Comparison of ENCODE assay signal across 8 mouse cellular contexts in the genomic region with DNA sequence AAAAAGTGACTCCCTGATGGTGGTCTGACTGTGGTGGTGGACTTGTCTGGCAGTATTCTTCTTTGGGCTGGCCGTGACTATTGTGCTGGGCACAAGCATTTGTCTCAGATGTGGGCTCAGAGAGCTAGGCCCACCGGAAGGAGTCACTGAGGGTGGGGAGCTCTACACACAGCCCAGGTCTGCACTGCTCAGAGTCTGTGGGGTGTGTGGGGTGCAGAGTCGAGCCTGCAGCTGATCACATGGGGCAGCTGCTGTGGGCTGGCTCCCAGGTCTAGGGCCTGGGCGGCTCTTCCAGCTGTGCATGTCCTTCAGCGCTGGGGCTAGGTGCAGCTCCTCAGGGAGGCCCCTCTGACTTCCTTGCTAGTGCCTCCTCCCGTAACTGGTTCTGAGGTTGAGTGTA. TPM values are rescaled to one million over a fixed set of nuclear protein-coding genes. Genes with fewer than 3 reads are reported as not detected.
DNase-seq lines count a peak whose midpoint lies in the region; ATAC-seq and TF ChIP-seq lines count a peak whose summit lies in the region.

No protein-coding gene starts in this region.

- peak; percentile 29 for DNase-seq in kidney, adult 11 months
- DNase-seq in kidney, adult 18-20 months, result no peak
- DNase-seq in liver, postnatal 0 days, result peak; percentile 32
- DNase-seq in forebrain, postnatal 0 days, result no peak

- peak overlapping the region; percentile 88 for H3K4me3 ChIP-seq in embryonic facial prominence, embryonic 15.5 days (replicated peaks)
- peak overlapping the region; percentile 91 for H3K4me3 ChIP-seq in intestine, embryonic 16.5 days (ENCODE audit: low read length)
- peak overlapping the region; percentile 91 for H3K4me3 ChIP-seq in liver, postnatal 0 days (ENCODE audit: low read depth, low read length)
- H3K4me3 ChIP-seq in forebrain, postnatal 0 days (ENCODE audit: low read depth, low read length), result no peak overlapping the region

- ATAC-seq in embryonic facial prominence, embryonic 15.5 days (ENCODE audit: insufficient number of reproducible peaks, low FRiP score, low TSS enrichment, low read depth), result no peak; the same call in 1 of the 2 replicates
- ATAC-seq in intestine, embryonic 16.5 days, result peak; percentile 64
- peak; percentile 18 for ATAC-seq in liver, postnatal 0 days
- ATAC-seq in megakaryocyte progenitor cell, adult 5-6 weeks (replicated peaks; ENCODE audit: poor library complexity), result no peak
- ATAC-seq in inflammation-experienced regulatory T-cells, adult 6 months, result no peak
- ATAC-seq in forebrain, postnatal 0 days, result no peak

- no peaks in the 10 kb centered on the region for H3K27me3 ChIP-seq in embryonic facial prominence, embryonic 15.5 days
- H3K27me3 ChIP-seq in intestine, embryonic 16.5 days (replicated peaks; ENCODE audit: control insufficient read depth, insufficient read depth, low read length), result no peaks in the 10 kb centered on the region
- no peaks in the 10 kb centered on the region for H3K27me3 ChIP-seq in liver, postnatal 0 days (ENCODE audit: insufficient read depth, low read length)
- no peaks in the 10 kb centered on the region for H3K27me3 ChIP-seq in forebrain, postnatal 0 days (ENCODE audit: insufficient read depth, low read length)

- peak overlapping the region; percentile 76 for H3K4me2 ChIP-seq in embryonic facial prominence, embryonic 15.5 days (replicated peaks)
- H3K4me2 ChIP-seq in intestine, embryonic 16.5 days (ENCODE audit: low read depth, low read length), result peak overlapping the region; percentile 96
- peak overlapping the region; percentile 80 for H3K4me2 ChIP-seq in liver, postnatal 0 days (ENCODE audit: low read depth, low read length)
- no peak overlapping the region for H3K4me2 ChIP-seq in forebrain, postnatal 0 days (ENCODE audit: low read depth)

- 25% methylated on average over 6 of the region's 6 CpGs for WGBS in embryonic facial prominence, embryonic 15.5 days
- 36% methylated on average over 6 of the region's 6 CpGs for WGBS in intestine, embryonic 16.5 days
- 47% methylated on average over 6 of the region's 6 CpGs for WGBS in liver, postnatal 0 days (ENCODE audit: insufficient replicate concordance)
- WGBS in forebrain, postnatal 0 days, result 76% methylated on average over 6 of the region's 6 CpGs

- peak overlapping the region; percentile 94; the same call in 1 of the 2 replicates for H3K9ac ChIP-seq in embryonic facial prominence, embryonic 15.5 days
- peak overlapping the region; percentile 97 for H3K9ac ChIP-seq in intestine, embryonic 16.5 days (ENCODE audit: low read depth, low read length)
- peak overlapping the region; percentile 89 for H3K9ac ChIP-seq in liver, postnatal 0 days (replicated peaks)
- no peak overlapping the region for H3K9ac ChIP-seq in forebrain, postnatal 0 days

- H3K9me3 ChIP-seq in embryonic facial prominence, embryonic 15.5 days (replicated peaks), result no peaks in the 10 kb centered on the region
- no peaks in the 10 kb centered on the region for H3K9me3 ChIP-seq in intestine, embryonic 16.5 days (ENCODE audit: control insufficient read depth, low read length)
- no peaks in the 10 kb centered on the region for H3K9me3 ChIP-seq in liver, postnatal 0 days (ENCODE audit: low read length)
- H3K9me3 ChIP-seq in forebrain, postnatal 0 days (ENCODE audit: low read length), result no peaks in the 10 kb centered on the region

- TF ChIP-seq EP300 in liver, postnatal 0 days (IDR thresholded peaks at IDR 0.05; ENCODE audit: low read depth), result no peak

- H3K36me3 ChIP-seq in embryonic facial prominence, embryonic 15.5 days, result no peaks in the 10 kb centered on the region
- H3K36me3 ChIP-seq in intestine, embryonic 16.5 days (ENCODE audit: control insufficient read depth, insufficient read depth, low read length), result no peaks in the 10 kb centered on the region
- no peaks in the 10 kb centered on the region for H3K36me3 ChIP-seq in liver, postnatal 0 days (replicated peaks; ENCODE audit: insufficient read depth, low read length)
- H3K36me3 ChIP-seq in forebrain, postnatal 0 days (ENCODE audit: insufficient read depth), result no peaks in the 10 kb centered on the region

- peak overlapping the region; percentile 99 for H3K27ac ChIP-seq in embryonic facial prominence, embryonic 15.5 days (replicated peaks)
- peak overlapping the region; percentile 97 for H3K27ac ChIP-seq in intestine, embryonic 16.5 days (ENCODE audit: low read length)
- H3K27ac ChIP-seq in liver, postnatal 0 days (ENCODE audit: low read depth), result peak overlapping the region; percentile 99
- no peak overlapping the region for H3K27ac ChIP-seq in forebrain, postnatal 0 days (ENCODE audit: low read depth, low read length)

- peaks cover 85% of the 10 kb centered on the region for H3K4me1 ChIP-seq in embryonic facial prominence, embryonic 15.5 days
- H3K4me1 ChIP-seq in intestine, embryonic 16.5 days (ENCODE audit: control insufficient read depth, insufficient read depth, low read length), result peaks cover 75% of the 10 kb centered on the region
- peaks cover 53% of the 10 kb centered on the region for H3K4me1 ChIP-seq in liver, postnatal 0 days (ENCODE audit: insufficient read depth)
- peaks cover 7% of the 10 kb centered on the region; the same call in 1 of the 2 replicates for H3K4me1 ChIP-seq in forebrain, postnatal 0 days (ENCODE audit: insufficient read depth)

- TF ChIP-seq CTCF in liver, postnatal 0 days (IDR thresholded peaks at IDR 0.05; ENCODE audit: low read depth), result no peak
- no peak for TF ChIP-seq CTCF in forebrain, postnatal 0 days (IDR thresholded peaks at IDR 0.05; ENCODE audit: low read depth)

RNA-seq across cellular contexts. Expression of a gene that starts 3.8 kb away (rescaled TPM):
- 18.7 and 22.4 TPM in 2 replicates for polyA plus RNA-seq in embryonic facial prominence, embryonic 15.5 days (2015; fragmentation: Nextera tagmentation; extraction: Ambion mirVana)
- 9.9 and 11.4 TPM in 2 replicates for polyA plus RNA-seq in intestine, embryonic 16.5 days (2015; fragmentation: Nextera tagmentation; extraction: Ambion mirVana)
- polyA plus RNA-seq in liver, postnatal 0 days (2015; fragmentation: Nextera tagmentation; extraction: Ambion mirVana), result 13.3 and 13.9 TPM in 2 replicates
- 1.1 and 1.2 TPM in 2 replicates for total RNA-seq in megakaryocyte progenitor cell, adult 5-6 weeks (2015)
- total RNA-seq in megakaryocyte progenitor cell, adult 5-6 weeks (2017), result 1.9 and 2.5 TPM in 2 replicates
- polyA plus RNA-seq in inflammation-experienced regulatory T-cells, adult 6 months (2017; shearing (Covaris generic)), result 1 to 10 TPM; 5.3 to 7.3 (median 5.7) TPM
- 9.4 and 19.3 TPM in 2 replicates for total RNA-seq in forebrain, postnatal 0 days (2014; rRNA removed)
- polyA plus RNA-seq in forebrain, postnatal 0 days (2015; fragmentation: Nextera tagmentation; extraction: Ambion mirVana), result 1.7 and 2.1 TPM in 2 replicates

Comparison
In these comparisons a context has a peak if more than half of its experiments do, and no peak if none do; other contexts are left out.
1. DNase-seq: peak in kidney, adult 11 months (single experiment) and liver, postnatal 0 days (single experiment); none in kidney, adult 18-20 months (single experiment) and forebrain, postnatal 0 days (single experiment).
2. ATAC-seq: peak in intestine, embryonic 16.5 days (single experiment) and liver, postnatal 0 days (single experiment); none in embryonic facial prominence, embryonic 15.5 days (single experiment), megakaryocyte progenitor cell, adult 5-6 weeks (single experiment), inflammation-experienced regulatory T-cells, adult 6 months (single experiment) and forebrain, postnatal 0 days (single experiment).